Mouse (Mus musculus) heart, postnatal 36 days (tissue): ENCODE data around the gene Tubg2. TPM values are rescaled to one million over a fixed set of nuclear protein-coding genes. Genes with fewer than 3 reads are reported as not detected.
"Not testable (repeated sequence)": the region's sequence is repeated elsewhere in the genome, so short reads cannot be mapped to it uniquely, and the experiment has no call there.

ENCODE experiments used
- DNase-seq, 2 experiments: peaks; one replicate each; pipeline ENCODE4 v3.0.0; 2021 to 2022
- intact Hi-C: fragments of 180-260 bp; cut with DNase I; formaldehyde crosslinking; loops from one replicate; pipeline ENCODE4 v1.15.1; 2025
- total RNA-seq, 2 experiments: library from RNA; stranded (reverse); gene quantifications; 2 replicates each; pipeline ENCODE4 v1.2.3; 2021

Gene Tubg2
- total RNA-seq, 2 experiments from 2014 or later = 3.7 to 3.9 TPM

DNA sequence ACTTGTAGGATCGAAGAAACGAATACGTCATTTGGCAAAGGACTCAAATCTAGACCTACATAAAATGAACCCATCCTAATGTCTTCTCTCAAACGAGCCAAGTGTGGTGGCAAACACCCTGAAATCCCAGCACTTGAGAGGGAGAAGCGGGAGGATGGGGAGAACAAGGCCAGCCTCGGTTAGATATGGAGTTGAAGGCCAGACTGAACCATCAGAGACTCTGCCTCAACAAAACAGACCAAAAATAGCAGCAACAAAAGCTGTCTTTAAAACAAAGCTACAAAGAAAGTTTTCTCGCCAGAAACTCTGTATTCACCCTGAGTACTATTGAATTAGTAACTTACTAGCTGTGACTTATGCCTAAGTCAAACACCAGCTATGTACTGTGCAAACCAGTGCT lies 18.7 kb upstream of the Tubg2 start:
- intact Hi-C loops = no loop called here
- no peak for DNase-seq

DNA sequence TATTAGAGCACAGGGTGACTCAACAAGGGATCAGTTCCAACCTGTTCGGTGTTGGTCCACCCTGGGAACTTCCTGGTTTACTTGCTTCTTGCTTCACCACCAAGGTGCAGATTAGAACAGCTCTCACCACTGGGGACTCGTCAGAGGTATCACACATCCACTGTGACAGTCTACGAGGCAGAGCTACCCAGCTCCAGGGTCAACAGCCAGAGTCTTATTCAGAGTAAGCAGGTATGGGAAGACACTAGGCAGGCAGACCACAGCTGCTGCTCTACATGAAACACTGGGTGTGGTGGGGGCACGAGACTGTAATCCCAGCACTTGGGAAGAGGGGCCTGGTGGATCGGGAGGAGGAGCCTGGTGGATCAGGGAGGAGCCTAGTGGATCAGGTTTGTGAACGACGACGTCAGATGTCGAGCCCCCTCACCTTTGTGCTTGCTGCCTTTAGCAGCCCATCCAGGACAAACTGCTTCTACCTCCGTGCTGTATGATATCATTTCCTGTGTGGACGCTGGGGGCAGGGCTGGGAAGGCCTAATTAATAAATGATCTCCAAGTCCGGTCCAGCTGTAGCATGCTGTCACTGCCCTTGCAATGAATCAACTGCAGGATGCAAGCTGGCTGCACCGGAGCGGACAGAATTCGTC lies 17.0 kb upstream of the Tubg2 start:
- intact Hi-C loops = no loop called here
- no peak for DNase-seq

DNA sequence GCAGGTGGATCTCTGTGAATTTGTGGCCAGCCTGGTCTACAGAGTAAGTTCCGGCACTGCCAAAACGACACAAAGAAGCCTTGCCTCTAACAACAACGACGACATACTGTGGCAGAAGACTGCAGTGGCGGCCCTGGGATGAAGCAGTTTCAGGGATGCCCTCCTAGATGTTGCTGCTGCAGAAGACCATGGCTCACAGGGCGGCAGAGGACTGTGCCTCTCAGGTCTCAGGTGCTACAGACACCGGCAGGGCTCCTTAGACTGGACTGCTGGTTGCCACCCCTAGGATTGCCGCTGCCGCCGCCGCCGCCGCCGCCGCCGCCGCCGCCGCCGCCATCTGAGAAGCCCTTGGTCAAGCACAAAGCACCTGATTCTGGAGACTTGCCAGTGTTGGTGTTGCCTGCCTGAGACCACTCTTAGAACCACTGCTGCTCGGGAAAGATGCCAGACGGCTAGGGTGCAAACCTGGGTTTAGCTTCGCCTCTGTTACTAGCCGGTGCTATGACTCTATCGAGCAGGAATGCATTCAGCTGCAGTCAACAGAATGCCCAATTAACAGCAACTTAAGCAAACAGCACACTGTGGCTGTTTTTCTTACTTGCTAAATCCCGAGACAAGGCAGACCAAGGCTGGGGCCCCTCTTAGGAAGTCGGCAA lies 15.4 kb upstream of the Tubg2 start:
- intact Hi-C loops = no loop called here
- DNase-seq = peak in 1 of 2 experiments; percentile 18

- intact Hi-C loops = no loop called here
- DNase-seq = no peak
These were observed 14.6 kb upstream of the Tubg2 start for GRCm38 (mm10) chr11:101141088-101141487.

GRCm38 (mm10) chr11:101142215-101142967 lies 13.3 kb upstream of the Tubg2 start:
- intact Hi-C loops = no loop called here
- no peak for DNase-seq

DNA sequence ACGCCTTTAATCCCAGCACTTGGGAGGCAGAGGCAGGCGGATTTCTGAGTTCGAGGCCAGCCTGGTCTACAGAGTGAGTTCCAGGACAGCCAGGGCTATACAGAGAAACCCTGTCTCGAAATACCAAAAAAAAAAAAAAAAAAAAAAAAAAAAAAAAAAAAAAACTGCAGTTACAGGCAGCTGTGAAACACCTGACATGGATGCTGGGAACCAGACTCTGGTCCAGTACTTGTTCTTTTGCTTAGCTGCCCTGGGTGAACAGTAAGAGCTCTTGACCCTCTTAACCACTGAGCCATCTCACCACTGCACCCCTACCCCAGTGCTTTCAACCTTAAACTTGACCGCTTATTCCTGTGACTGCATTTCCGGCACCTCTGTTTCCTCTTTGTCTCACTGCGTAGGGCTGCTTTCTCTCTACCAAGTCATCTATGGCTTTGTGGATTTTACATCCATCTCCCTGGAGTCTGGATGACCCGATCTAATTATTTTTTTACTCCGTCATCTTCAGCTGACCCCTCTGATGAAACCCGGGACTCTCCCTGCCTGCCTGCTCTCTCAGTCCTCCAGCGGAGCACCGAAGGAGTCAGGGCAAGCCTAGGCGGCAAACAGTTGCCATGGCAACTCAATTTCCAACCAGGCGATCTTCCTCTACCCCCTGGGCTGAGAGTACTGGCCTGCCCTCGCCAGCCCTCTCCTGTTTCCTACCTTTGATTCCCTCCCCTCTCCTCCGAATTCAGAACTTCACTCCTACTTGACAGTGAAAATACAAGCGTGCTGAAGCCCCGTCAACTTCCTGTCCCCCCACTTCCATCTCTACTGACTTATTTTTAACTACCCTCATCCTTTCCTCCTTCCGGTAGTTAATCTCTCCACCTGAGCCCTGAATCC lies 12.1 kb upstream of the Tubg2 start:
- no peak for DNase-seq
- intact Hi-C loops = no loop called here

DNA sequence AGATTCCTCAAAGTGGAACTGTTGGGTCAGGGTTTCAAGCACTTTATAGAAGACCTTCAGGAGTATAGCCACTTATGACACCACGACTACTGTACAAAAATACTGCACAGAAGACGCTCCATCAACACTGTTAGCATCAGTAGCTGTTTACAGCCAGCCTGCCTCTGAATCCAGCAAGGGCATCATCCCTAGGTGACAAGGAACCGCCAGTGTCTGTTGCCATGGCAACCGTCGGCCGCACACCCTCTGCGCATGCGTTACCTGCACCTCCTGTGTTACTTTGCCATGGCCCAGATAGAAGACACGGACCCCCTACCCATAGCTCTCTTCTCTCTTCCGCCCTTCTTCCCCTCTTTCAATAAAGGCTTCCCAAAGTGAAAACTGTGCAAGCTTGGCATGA lies 9.3 kb upstream of the Tubg2 start:
- no peak for DNase-seq
- intact Hi-C loops = no loop called here

- DNase-seq = no peak
These were observed 7.0 kb upstream of the Tubg2 start for GRCm38 (mm10) chr11:101148751-101149150.

GRCm38 (mm10) chr11:101149178-101150105 lies 6.3 kb upstream of the Tubg2 start:
- DNase-seq = peak in 1 of 2 experiments; percentile 58
- intact Hi-C loops = no loop called here

More at GRCm38 (mm10) chr11:101148751-101149150, 7.0 kb upstream of the Tubg2 start:
- intact Hi-C loops = no loop called here

DNA sequence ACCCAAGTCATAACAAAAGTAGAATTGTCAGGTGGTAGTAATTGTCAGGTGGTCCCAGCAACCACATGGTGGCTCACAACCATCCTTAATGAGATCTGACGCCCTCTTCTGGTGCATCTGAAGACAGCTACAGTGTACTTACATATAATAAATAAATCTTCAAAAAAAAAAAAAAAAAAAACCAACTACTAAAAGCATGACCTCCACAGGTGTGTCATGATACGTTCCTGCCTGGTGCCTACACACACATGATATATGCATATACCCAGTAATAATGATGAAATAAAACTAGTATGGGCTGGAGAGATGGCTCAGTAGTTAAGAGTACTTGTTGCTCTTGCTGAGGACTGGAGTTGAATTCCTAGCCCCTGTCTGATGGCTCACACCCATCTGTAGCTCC lies 4.6 kb upstream of the Tubg2 start:
- DNase-seq = no peak
- intact Hi-C loops = no loop called here

DNA sequence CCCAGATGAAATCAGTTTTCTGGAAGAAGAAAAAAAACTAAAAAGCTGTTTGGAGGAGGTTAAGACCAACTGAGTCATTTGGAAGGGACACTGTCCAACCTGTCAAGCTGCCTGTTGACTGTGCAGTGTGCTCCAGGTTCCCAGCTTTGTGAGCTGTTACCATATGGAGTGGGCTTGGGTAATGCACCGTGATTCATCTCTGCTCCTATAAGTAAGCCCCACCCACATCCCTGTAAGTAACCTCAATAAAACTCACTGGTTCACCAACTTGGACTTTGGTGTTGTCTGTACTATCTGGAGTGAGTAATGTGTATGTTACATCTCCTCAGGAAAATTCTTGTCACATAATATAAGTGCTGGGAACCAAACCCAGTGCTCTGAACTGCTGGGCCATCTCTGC lies 2.9 kb upstream of the Tubg2 start:
- no peak for DNase-seq
- intact Hi-C loops = no loop called here

DNA sequence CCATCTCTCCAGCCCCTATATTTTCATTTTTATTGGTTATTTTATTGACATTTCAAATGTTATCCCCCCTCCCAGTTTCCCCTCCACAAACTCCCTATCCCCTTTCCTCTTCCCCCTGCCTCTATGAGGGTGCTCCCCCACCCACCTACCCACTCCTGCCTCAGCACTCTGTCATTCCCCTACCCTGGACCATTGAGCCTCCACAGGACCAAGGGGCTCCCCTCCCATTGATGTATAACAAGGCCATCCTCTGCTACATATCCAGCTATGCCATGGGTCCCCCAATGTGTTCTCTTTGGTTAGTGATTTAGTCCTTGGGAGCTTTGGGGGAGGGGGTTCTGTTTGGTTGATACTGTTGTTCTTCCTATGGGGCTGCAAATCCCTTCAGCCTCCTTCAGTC lies 1.1 kb upstream of the Tubg2 start:
- no peak for DNase-seq

GRCm38 (mm10) chr11:101155151-101155550 lies 556 bp upstream of the Tubg2 start:
- intact Hi-C loops = no loop called here
- no peak for DNase-seq

More for the DNA sequence above, 1.1 kb upstream of the Tubg2 start:
- intact Hi-C loops = no loop called here

DNA sequence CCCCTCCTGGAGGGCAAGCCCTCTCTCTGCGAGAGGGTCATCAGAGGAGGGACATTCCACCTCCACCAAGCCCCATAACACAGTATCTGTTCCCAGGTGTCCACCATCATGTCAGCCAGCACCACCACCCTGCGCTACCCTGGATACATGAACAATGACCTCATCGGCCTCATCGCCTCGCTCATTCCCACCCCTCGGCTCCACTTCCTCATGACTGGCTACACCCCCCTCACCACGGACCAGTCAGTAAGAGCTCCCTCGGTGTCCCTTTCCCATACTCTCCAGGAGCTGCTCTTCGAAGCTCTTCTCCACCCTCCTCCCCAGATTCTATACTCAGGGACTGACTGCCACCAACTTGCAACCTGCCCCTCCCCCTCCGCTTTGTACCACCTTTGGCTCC lies 4.4 kb downstream of the Tubg2 start:
- DNase-seq, intact Hi-C loops: not testable (repeated sequence)

DNA sequence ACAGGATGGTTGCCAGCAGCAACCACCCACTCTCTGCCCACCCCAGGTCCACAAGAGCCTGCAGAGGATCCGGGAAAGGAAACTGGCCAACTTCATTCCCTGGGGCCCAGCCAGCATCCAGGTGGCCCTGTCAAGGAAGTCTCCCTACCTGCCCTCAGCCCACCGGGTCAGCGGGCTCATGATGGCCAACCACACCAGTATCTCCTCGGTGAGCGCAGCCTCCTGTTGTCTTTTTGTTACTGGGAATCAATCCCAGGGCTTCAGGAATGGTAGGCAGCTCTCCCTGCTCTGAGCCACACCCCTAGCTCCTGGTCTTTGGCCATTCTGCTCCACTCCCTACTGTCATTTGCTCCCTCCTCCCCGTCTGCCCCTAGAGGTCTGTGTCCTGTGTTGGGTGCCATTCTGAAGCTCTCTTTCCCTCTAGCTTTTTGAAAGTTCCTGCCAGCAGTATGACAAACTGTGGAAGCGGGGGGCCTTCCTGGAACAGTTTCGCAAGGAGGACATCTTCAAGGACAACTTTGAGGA lies 5.3 kb downstream of the Tubg2 start:
- DNase-seq, intact Hi-C loops: not testable (repeated sequence)

GRCm38 (mm10) chr11:101161551-101161950 lies 5.8 kb downstream of the Tubg2 start:
- intact Hi-C loops = no loop called here
- DNase-seq = no peak

- intact Hi-C loops = no loop called here
- DNase-seq = no peak
These were observed 6.6 kb downstream of the Tubg2 start for GRCm38 (mm10) chr11:101162301-101162700.

GRCm38 (mm10) chr11:101162772-101163171 lies 7.1 kb downstream of the Tubg2 start:
- intact Hi-C loops = no loop called here
- peak; percentile 69 to 77 for DNase-seq
